Mouse (Mus musculus) left cerebral cortex, adult 18-20 months (tissue): ENCODE results near the gene Tmtc1. TPM values are rescaled to one million over a fixed set of nuclear protein-coding genes. Genes with fewer than 3 reads are reported as not detected.

Experiments used
- DNase-seq, 2 experiments: peaks; one replicate each; pipeline ENCODE4 v3.0.0; 2021 to 2022; ENCODE audit warnings: low spot score in 2 of 2, mixed read lengths in 1 of 2
- total RNA-seq, 2 experiments: library from RNA; stranded (reverse); gene quantifications; 2 replicates each; pipeline ENCODE4 v1.2.3; 2021

The Tmtc1 gene
- total RNA-seq, 2 experiments from 2014 or later: 52.2 to 54.7 TPM

- DNase-seq: no peak
Observed at GRCm38 (mm10) chr6:148328928-148329327, 115.3 kb downstream of the Tmtc1 start.

- DNase-seq: no peak
Observed at GRCm38 (mm10) chr6:148328130-148328529, 116.1 kb downstream of the Tmtc1 start.

- no peak for DNase-seq
Observed at GRCm38 (mm10) chr6:148318736-148319135, 125.5 kb downstream of the Tmtc1 start.

GRCm38 (mm10) chr6:148315571-148316080 lies 128.6 kb downstream of the Tmtc1 start:
- no peak for DNase-seq

- DNase-seq: no peak
Observed at GRCm38 (mm10) chr6:148315106-148315505, 129.1 kb downstream of the Tmtc1 start.

GRCm38 (mm10) chr6:148310981-148311380 lies 133.2 kb downstream of the Tmtc1 start:
- no peak for DNase-seq

- no peak for DNase-seq
Observed at GRCm38 (mm10) chr6:148305821-148306220, 138.4 kb downstream of the Tmtc1 start.

- DNase-seq: no peak
Observed at GRCm38 (mm10) chr6:148305191-148305590, 139.0 kb downstream of the Tmtc1 start.

GRCm38 (mm10) chr6:148302261-148302660 lies 141.9 kb downstream of the Tmtc1 start:
- DNase-seq: no peak

- no peak for DNase-seq
Observed at GRCm38 (mm10) chr6:148297086-148297485, 147.1 kb downstream of the Tmtc1 start.

- DNase-seq: no peak
Observed at GRCm38 (mm10) chr6:148296418-148296817, 147.8 kb downstream of the Tmtc1 start.

- DNase-seq: no peak
Observed at GRCm38 (mm10) chr6:148294506-148294905, 149.7 kb downstream of the Tmtc1 start.

GRCm38 (mm10) chr6:148290865-148291264 lies 153.3 kb downstream of the Tmtc1 start:
- DNase-seq: no peak

GRCm38 (mm10) chr6:148283224-148283881 lies 160.8 kb downstream of the Tmtc1 start:
- DNase-seq: no peak

- DNase-seq: no peak
Observed at GRCm38 (mm10) chr6:148279240-148279639, 164.9 kb downstream of the Tmtc1 start.

GRCm38 (mm10) chr6:148276418-148276817 lies 167.8 kb downstream of the Tmtc1 start:
- DNase-seq: no peak

GRCm38 (mm10) chr6:148275046-148275445 lies 169.1 kb downstream of the Tmtc1 start:
- no peak for DNase-seq

GRCm38 (mm10) chr6:148260729-148261101 lies 183.5 kb downstream of the Tmtc1 start:
- no peak for DNase-seq

- DNase-seq: no peak
Observed at GRCm38 (mm10) chr6:148259979-148260728, 184.0 kb downstream of the Tmtc1 start.

GRCm38 (mm10) chr6:148259074-148259473 lies 185.1 kb downstream of the Tmtc1 start:
- DNase-seq: no peak

- no peak for DNase-seq
Observed at GRCm38 (mm10) chr6:148257805-148258204, 186.4 kb downstream of the Tmtc1 start.

GRCm38 (mm10) chr6:148256109-148256508 lies 188.1 kb downstream of the Tmtc1 start:
- DNase-seq: no peak
